ENCODE assay signal across 23 mouse cellular contexts in genomic region chr17:70807885-70808284, GRCm38 (mm10).
"Had no signal": no experiment of that assay in that cellular context is flagged by ENCODE, and none has a peak within 500 bp of the region (broad histone marks: within the 10 kb centered on the region; RNA-seq: fewer than 3 reads in every experiment).

No protein-coding gene starts in this region.

- H3K4me3 ChIP-seq: heart, adult 2 months; heart, embryonic 13.5 days; heart, embryonic 15.5 days; hindbrain, embryonic 10.5 days; hindbrain, embryonic 12.5 days; intestine, embryonic 15.5 days; layer of hippocampus, adult 2 months; left cerebral cortex, adult 2 months; limb, embryonic 10.5 days; limb, embryonic 12.5 days; liver, embryonic 13.5 days had no signal

- DNase-seq: gastrocnemius, postnatal 14 days; gastrocnemius, postnatal 36 days; heart, adult 11 months; heart, adult 2 months; heart, postnatal 14 days; heart, postnatal 36 days; kidney, adult 18-20 months; kidney, adult 8-10 months; kidney, postnatal 10 days; kidney, postnatal 25 days; kidney, postnatal 4 days; liver; liver, embryonic 13.5 days had no signal

- H3K27ac ChIP-seq: heart, adult 2 months; heart, embryonic 13.5 days; heart, embryonic 15.5 days; hindbrain, embryonic 10.5 days; hindbrain, embryonic 12.5 days; hindbrain, embryonic 14.5 days; intestine, embryonic 15.5 days; layer of hippocampus, adult 2 months; left cerebral cortex, adult 2 months; limb, embryonic 10.5 days; limb, embryonic 12.5 days; liver, embryonic 13.5 days had no signal

- H3K9me3 ChIP-seq: heart, embryonic 13.5 days; heart, embryonic 15.5 days; hindbrain, embryonic 10.5 days; hindbrain, embryonic 12.5 days; intestine, embryonic 15.5 days; limb, embryonic 10.5 days; limb, embryonic 12.5 days; liver, embryonic 13.5 days had no signal

- H3K4me1 ChIP-seq: heart, embryonic 13.5 days; heart, embryonic 15.5 days; hindbrain, embryonic 12.5 days; liver, embryonic 13.5 days had no signal

- H3K36me3 ChIP-seq: heart, embryonic 13.5 days; heart, embryonic 15.5 days; hindbrain, embryonic 10.5 days; hindbrain, embryonic 12.5 days; intestine, embryonic 15.5 days; limb, embryonic 10.5 days; limb, embryonic 12.5 days; liver, embryonic 13.5 days had no signal

- H3K9ac ChIP-seq: heart, embryonic 13.5 days; heart, embryonic 15.5 days; hindbrain, embryonic 12.5 days; hindbrain, embryonic 14.5 days; intestine, embryonic 15.5 days; limb, embryonic 12.5 days; liver, embryonic 13.5 days had no signal

- H3K27me3 ChIP-seq: heart, embryonic 13.5 days; heart, embryonic 15.5 days; hindbrain, embryonic 12.5 days; intestine, embryonic 15.5 days; limb, embryonic 12.5 days had no signal
